Mouse (Mus musculus): Measurements from ENCODE around the gene Gjb3.

DNA sequence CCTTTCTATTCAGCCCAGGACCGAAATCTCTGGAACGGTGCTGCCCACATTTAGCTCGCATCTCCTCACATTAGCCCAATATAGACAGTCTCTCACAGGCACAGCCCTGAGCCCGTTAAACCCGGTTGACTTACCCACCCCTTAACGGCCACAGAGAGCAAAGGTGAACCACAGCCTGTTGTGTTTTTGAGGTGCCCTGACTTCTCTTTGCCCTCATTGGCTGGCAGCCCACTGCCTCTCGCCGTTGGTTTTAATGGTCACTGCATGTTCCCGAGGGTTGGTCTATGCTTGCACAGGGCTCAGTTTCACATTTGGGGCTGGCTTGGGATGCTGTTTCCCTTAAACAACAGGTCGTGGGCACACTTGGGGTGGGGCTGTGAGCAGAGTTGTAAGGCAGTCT is 6.3 kb downstream of the Gjb3 start:
- no peak for TF ChIP-seq MAX (IDR thresholded peaks at IDR 0.05; ENCODE audit: low read depth)
- no peak for TF ChIP-seq POLR2AphosphoS2 (IDR thresholded peaks at IDR 0.05; ENCODE audit: insufficient read length, low read depth)
- TF ChIP-seq USF1 (IDR thresholded peaks at IDR 0.05; ENCODE audit: low read depth): no peak
- no peak for TF ChIP-seq POLR2A (IDR thresholded peaks at IDR 0.05; ENCODE audit: insufficient read length, low read depth)
- TF ChIP-seq MYOD1 (IDR thresholded peaks at IDR 0.05; ENCODE audit: control insufficient read depth in 1 of 3, insufficient read length in 2 of 3, low read depth in 2 of 3): no peak
